Comparison of ENCODE assay signal across 9 mouse cellular contexts in genomic region chr11:76167079-76167765, GRCm38 (mm10). TPM values are rescaled to one million over a fixed set of nuclear protein-coding genes. Genes with fewer than 3 reads are reported as not detected.
DNase-seq lines count a peak whose midpoint lies in the region; ATAC-seq and TF ChIP-seq lines count a peak whose summit lies in the region.
"Had no signal": no experiment of that assay in that cellular context is flagged by ENCODE, and none has a peak within 500 bp of the region (broad histone marks: within the 10 kb centered on the region; RNA-seq: fewer than 3 reads in every experiment).

No protein-coding gene starts in this region.

- ATAC-seq in heart, postnatal 0 days (ENCODE audit: insufficient read depth, low read depth), result peak; percentile 49

- 31% methylated on average over 5 of the region's 5 CpGs for WGBS in heart, postnatal 0 days
- WGBS in limb, embryonic 10.5 days, result 38% methylated on average over 5 of the region's 5 CpGs

- H3K9ac ChIP-seq in heart, postnatal 0 days (replicated peaks; ENCODE audit: low read depth, low read length), result no peak overlapping the region
- H3K9ac ChIP-seq: heart, embryonic 13.5 days had no signal

- no peak for TF ChIP-seq EP300 in heart, postnatal 0 days (IDR thresholded peaks at IDR 0.05; ENCODE audit: low read depth)

- H3K36me3 ChIP-seq in heart, postnatal 0 days (replicated peaks; ENCODE audit: control insufficient read depth, insufficient read depth, low read length), result peaks cover 18% of the 10 kb centered on the region
- H3K36me3 ChIP-seq in limb, embryonic 10.5 days, result peaks cover 23% of the 10 kb centered on the region

- peak; percentile 71 to 81 for DNase-seq in left cerebral cortex, adult 18-20 months (ENCODE audit: low spot score in 2 of 2)
- no peak for DNase-seq in left cerebral cortex, adult 11 months (ENCODE audit: low spot score)
- DNase-seq in WW6 (ENCODE audit: low read depth, low spot score), result peak; percentile 38
- peak; percentile 36 to 78 for DNase-seq in cerebellum, postnatal 4 days (ENCODE audit: low spot score in 2 of 2)
- DNase-seq in heart, postnatal 0 days (ENCODE audit: low spot score), result peak; percentile 61
- DNase-seq in limb, embryonic 10.5 days (ENCODE audit: low spot score), result peak; percentile 76
- peak; percentile 90 for DNase-seq in retina, embryonic 14.5 days (ENCODE audit: low spot score)
- peak; percentile 64 to 67 for DNase-seq in urinary bladder, postnatal 36 days (ENCODE audit: low spot score in 2 of 2)

- H3K27me3 ChIP-seq in heart, postnatal 0 days (ENCODE audit: control insufficient read depth, insufficient read depth, low read length), result no peaks in the 10 kb centered on the region
- H3K27me3 ChIP-seq in limb, embryonic 10.5 days (ENCODE audit: low read depth, poor library complexity, severe bottlenecking), result no peaks in the 10 kb centered on the region
- H3K27me3 ChIP-seq: heart, embryonic 13.5 days had no signal

- peak; percentile 80 for TF ChIP-seq CTCF in heart, postnatal 0 days (IDR thresholded peaks at IDR 0.05; ENCODE audit: low read depth)

- 0 out of 2 replicates have a peak, but pooled peaks cover 3% of the 10 kb centered on the region for H3K4me1 ChIP-seq in heart, postnatal 0 days (ENCODE audit: control insufficient read depth, insufficient read depth)
- no peaks in the 10 kb centered on the region for H3K4me1 ChIP-seq in limb, embryonic 10.5 days

- H3K4me2 ChIP-seq in heart, postnatal 0 days (ENCODE audit: low read depth, low read length), result no peak overlapping the region
- H3K4me2 ChIP-seq: heart, embryonic 13.5 days had no signal

- no peak overlapping the region for H3K4me3 ChIP-seq in heart, postnatal 0 days (ENCODE audit: low read depth, low read length)
- H3K4me3 ChIP-seq in limb, embryonic 10.5 days, result no peak overlapping the region
- H3K4me3 ChIP-seq: heart, embryonic 13.5 days had no signal

- no peaks in the 10 kb centered on the region for H3K9me3 ChIP-seq in heart, postnatal 0 days (replicated peaks; ENCODE audit: control insufficient read depth, low read length)
- no peaks in the 10 kb centered on the region for H3K9me3 ChIP-seq in limb, embryonic 10.5 days (replicated peaks)
- H3K9me3 ChIP-seq: heart, embryonic 13.5 days had no signal

- no peak overlapping the region for H3K27ac ChIP-seq in heart, postnatal 0 days (ENCODE audit: low read depth)
- H3K27ac ChIP-seq in limb, embryonic 10.5 days, result no peak overlapping the region
- H3K27ac ChIP-seq: heart, embryonic 13.5 days had no signal

RNA-seq across cellular contexts. Expression of gene Vps53, which starts 12.2 kb away (rescaled TPM):
- 10 to 100 TPM; 84.5 to 85.1 TPM for total RNA-seq in left cerebral cortex, adult 18-20 months (2021)
- 22.8 and 40.6 TPM in 2 replicates for total RNA-seq in heart, postnatal 0 days (2014; rRNA removed; ENCODE audit: low replicate concordance)
- 24.1 and 25.2 TPM in 2 replicates for polyA plus RNA-seq in heart, postnatal 0 days (2015; fragmentation: Nextera tagmentation; extraction: Ambion mirVana)
- polyA plus RNA-seq in limb, embryonic 10.5 days (2016; fragmentation: Nextera tagmentation; extraction: Ambion mirVana), result 36.0 and 36.2 TPM in 2 replicates

RNA-seq across cellular contexts. Expression of gene Fam57a, which starts 12.2 kb away (rescaled TPM):
- 10 to 100 TPM; 16.8 to 17.4 TPM for total RNA-seq in left cerebral cortex, adult 18-20 months (2021)
- 13.8 and 14.8 TPM in 2 replicates for total RNA-seq in heart, postnatal 0 days (2014; rRNA removed; ENCODE audit: low replicate concordance)
- polyA plus RNA-seq in heart, postnatal 0 days (2015; fragmentation: Nextera tagmentation; extraction: Ambion mirVana), result 10.5 TPM in 2 replicates
- 34.9 and 36.4 TPM in 2 replicates for polyA plus RNA-seq in limb, embryonic 10.5 days (2016; fragmentation: Nextera tagmentation; extraction: Ambion mirVana)

RNA-seq across cellular contexts. Expression of gene Dbil5, which starts 50.2 kb away (rescaled TPM):
- 1 to 10 TPM in 1 of 2 experiments, under 1 TPM in 1; 0.70 to 1.3 TPM for total RNA-seq in left cerebral cortex, adult 18-20 months (2021)
- total RNA-seq in heart, postnatal 0 days (2014; rRNA removed; ENCODE audit: low replicate concordance), result not detected in 2 replicates
- polyA plus RNA-seq in heart, postnatal 0 days (2015; fragmentation: Nextera tagmentation; extraction: Ambion mirVana), result 1.2 and 1.6 TPM in 2 replicates
- polyA plus RNA-seq in limb, embryonic 10.5 days (2016; fragmentation: Nextera tagmentation; extraction: Ambion mirVana), result 0.26 and 0.38 TPM in 2 replicates

RNA-seq across cellular contexts. Expression of gene Gemin4, which starts 50.2 kb away (rescaled TPM):
- 1 to 10 TPM; 5.6 to 7.7 TPM for total RNA-seq in left cerebral cortex, adult 18-20 months (2021)
- total RNA-seq in heart, postnatal 0 days (2014; rRNA removed; ENCODE audit: low replicate concordance), result 5.3 and 10.2 TPM in 2 replicates
- 9.5 and 9.9 TPM in 2 replicates for polyA plus RNA-seq in heart, postnatal 0 days (2015; fragmentation: Nextera tagmentation; extraction: Ambion mirVana)
- 59.4 and 60.3 TPM in 2 replicates for polyA plus RNA-seq in limb, embryonic 10.5 days (2016; fragmentation: Nextera tagmentation; extraction: Ambion mirVana)
